Mouse (Mus musculus): Measurements from ENCODE around the gene Pou5f2. TPM values are rescaled to one million over a fixed set of nuclear protein-coding genes. Genes with fewer than 3 reads are reported as not detected.

Pou5f2 gene
- polyA plus RNA-seq, 1 experiment from 2014 or later: 0.96 TPM

DNA sequence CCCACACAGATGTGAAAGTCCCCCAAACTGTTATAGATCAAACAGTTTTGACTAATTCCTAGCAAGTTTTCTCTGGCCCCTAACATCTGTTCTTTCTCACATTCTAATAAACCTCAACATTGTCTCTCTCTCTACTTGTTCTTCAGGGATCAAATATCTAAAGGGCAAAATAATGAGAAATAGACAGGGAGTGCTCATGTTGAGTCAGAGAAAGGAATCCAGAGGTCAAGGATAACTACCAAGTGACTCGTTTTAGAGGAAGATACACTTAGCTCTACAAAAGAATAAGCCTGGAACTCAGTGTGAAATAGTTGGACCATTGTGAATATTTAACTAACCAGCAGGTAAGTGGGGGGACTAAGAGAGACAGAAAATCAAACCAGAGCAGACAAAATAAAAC lies 8.1 kb downstream of the Pou5f2 start:
- Histone ChIP-seq H3K9ac (ENCODE audit: low read depth, low read length) (no peak overlapping the region), H3K9me3 (ENCODE audit: control insufficient read depth, low read length) (no peaks in the 10 kb centered on the region), H3K4me3 (ENCODE audit: low read length) (no peak overlapping the region), H3K27ac (ENCODE audit: low read depth, low read length) (no peak overlapping the region), H3K36me3 (ENCODE audit: control insufficient read depth, insufficient read depth, low read length) (no peaks in the 10 kb centered on the region), H3K4me2 (replicated peaks; ENCODE audit: low read depth, low read length) (no peak overlapping the region), H3K4me1 (ENCODE audit: control insufficient read depth, insufficient read depth, low read length) (no peaks in the 10 kb centered on the region), H3K27me3 (ENCODE audit: control insufficient read depth, insufficient read depth, low read length) (no peaks in the 10 kb centered on the region)
- 29% methylated on average over 1 of the region's 1 CpGs for whole genome bisulfite sequencing
- no peak for ATAC-seq (ENCODE audit: low FRiP score, low TSS enrichment)

DNA sequence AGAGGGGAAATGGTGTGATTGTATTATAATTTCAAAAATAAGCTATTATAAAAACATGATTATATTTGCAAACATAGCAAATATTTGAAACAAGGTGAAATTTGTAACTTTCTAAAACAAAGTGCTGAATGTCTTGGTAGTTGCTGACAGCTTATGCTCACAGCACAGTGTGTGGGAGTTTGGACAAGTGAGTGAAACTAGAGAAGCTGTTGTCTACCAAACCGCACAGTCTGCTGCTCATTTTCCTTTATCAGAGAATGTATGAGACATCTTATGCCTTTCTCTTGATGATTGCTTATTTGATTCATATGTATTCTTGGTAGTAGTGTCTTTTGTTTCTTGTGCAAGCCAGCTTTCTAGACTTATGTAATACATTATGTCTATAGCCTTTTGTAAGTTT lies 12.5 kb downstream of the Pou5f2 start:
- Histone ChIP-seq H3K4me3 (ENCODE audit: low read length) (no peak overlapping the region), H3K36me3 (ENCODE audit: control insufficient read depth, insufficient read depth, low read length) (no peaks in the 10 kb centered on the region), H3K4me1 (ENCODE audit: control insufficient read depth, insufficient read depth, low read length) (no peaks in the 10 kb centered on the region), H3K27ac (ENCODE audit: low read depth, low read length) (no peak overlapping the region), H3K9me3 (ENCODE audit: control insufficient read depth, low read length) (no peaks in the 10 kb centered on the region), H3K4me2 (replicated peaks; ENCODE audit: low read depth, low read length) (no peak overlapping the region), H3K9ac (ENCODE audit: low read depth, low read length) (no peak overlapping the region), H3K27me3 (ENCODE audit: control insufficient read depth, insufficient read depth, low read length) (no peaks in the 10 kb centered on the region)
- ATAC-seq (ENCODE audit: low FRiP score, low TSS enrichment): no peak
- WGBS: 35% methylated on average over 1 of the region's 1 CpGs

DNA sequence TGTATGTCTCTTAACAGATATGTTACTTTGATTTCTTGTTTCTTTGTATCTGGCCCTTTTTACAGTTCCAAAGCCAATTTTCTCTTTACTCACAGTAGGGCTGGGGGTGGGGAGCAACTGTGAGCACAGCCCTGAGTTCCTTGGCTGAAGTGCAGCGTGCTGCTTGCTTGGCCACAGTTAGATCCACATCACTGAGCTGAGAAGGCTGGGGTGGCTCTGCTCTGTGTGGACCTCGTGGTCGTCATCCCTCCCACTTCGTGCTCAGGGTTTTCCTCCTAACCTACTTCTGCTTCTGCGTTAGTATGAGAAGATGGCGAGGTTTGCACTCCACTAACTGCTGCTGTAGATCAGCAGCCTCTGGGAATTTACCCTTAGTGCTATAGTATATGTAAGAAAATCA lies 18.5 kb downstream of the Pou5f2 start:
- ATAC-seq (ENCODE audit: low FRiP score, low TSS enrichment): peak; percentile 93
- Histone ChIP-seq H3K36me3 (ENCODE audit: control insufficient read depth, insufficient read depth, low read length) (no peaks in the 10 kb centered on the region), H3K27me3 (ENCODE audit: control insufficient read depth, insufficient read depth, low read length) (no peaks in the 10 kb centered on the region), H3K27ac (ENCODE audit: low read depth, low read length) (no peak overlapping the region), H3K4me1 (ENCODE audit: control insufficient read depth, insufficient read depth, low read length) (no peaks in the 10 kb centered on the region), H3K4me3 (ENCODE audit: low read length) (no peak overlapping the region), H3K9ac (ENCODE audit: low read depth, low read length) (no peak overlapping the region), H3K9me3 (ENCODE audit: control insufficient read depth, low read length) (no peaks in the 10 kb centered on the region), H3K4me2 (replicated peaks; ENCODE audit: low read depth, low read length) (no peak overlapping the region)
- 46% methylated on average over 6 of the region's 6 CpGs for WGBS

DNA sequence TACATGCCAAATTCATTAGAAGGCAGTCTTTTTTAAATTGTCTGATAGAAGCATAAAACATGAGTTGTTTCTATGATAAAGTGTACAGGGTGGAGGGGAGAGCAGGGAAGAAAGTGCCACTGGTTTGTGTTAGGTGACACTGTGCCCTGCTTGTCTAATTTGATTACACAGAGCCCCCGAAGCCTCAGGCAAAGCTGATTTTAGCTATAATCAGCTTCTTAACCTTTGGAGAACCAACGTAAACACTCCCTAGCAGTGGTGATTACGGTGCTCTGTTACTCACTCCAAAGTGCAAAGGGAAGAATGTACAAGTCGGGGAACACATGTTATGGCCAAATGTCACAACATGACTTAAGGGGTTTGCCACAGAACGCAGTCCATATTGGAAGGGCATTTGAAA lies 20.4 kb downstream of the Pou5f2 start:
- no peak for ATAC-seq (ENCODE audit: low FRiP score, low TSS enrichment)
- WGBS: 33% methylated on average over 5 of the region's 5 CpGs
- no peaks in the 10 kb centered on the region for H3K27me3 ChIP-seq (ENCODE audit: control insufficient read depth, insufficient read depth, low read length)
- no peak overlapping the region for H3K27ac ChIP-seq (ENCODE audit: low read depth, low read length)
- H3K4me1 ChIP-seq (ENCODE audit: control insufficient read depth, insufficient read depth, low read length): no peaks in the 10 kb centered on the region
- H3K4me2 ChIP-seq (replicated peaks; ENCODE audit: low read depth, low read length): no peak overlapping the region
- no peaks in the 10 kb centered on the region for H3K36me3 ChIP-seq (ENCODE audit: control insufficient read depth, insufficient read depth, low read length)
- no peak overlapping the region for H3K4me3 ChIP-seq (ENCODE audit: low read length)
- no peak overlapping the region for H3K9ac ChIP-seq (ENCODE audit: low read depth, low read length)
- no peaks in the 10 kb centered on the region for H3K9me3 ChIP-seq (ENCODE audit: control insufficient read depth, low read length)

Other genes with a start within 250 kb of the Pou5f2 start
- gene Nr2f1, start 174.9 kb downstream of the Pou5f2 start, polyA plus RNA-seq (2014; fragmentation: Nextera tagmentation; extraction: Ambion mirVana): 26.8 and 36.9 TPM in 2 replicates